Mouse (Mus musculus): ENCODE data around the gene Stambpl1. TPM values are rescaled to one million over a fixed set of nuclear protein-coding genes. Genes with fewer than 3 reads are reported as not detected.
A peak's percentile ranks its signal among the peaks of the same experiment; 100 is the strongest.

The Stambpl1 gene
- polyA plus RNA-seq, 1 experiment from 2014 or later, result 4.9 TPM

DNA sequence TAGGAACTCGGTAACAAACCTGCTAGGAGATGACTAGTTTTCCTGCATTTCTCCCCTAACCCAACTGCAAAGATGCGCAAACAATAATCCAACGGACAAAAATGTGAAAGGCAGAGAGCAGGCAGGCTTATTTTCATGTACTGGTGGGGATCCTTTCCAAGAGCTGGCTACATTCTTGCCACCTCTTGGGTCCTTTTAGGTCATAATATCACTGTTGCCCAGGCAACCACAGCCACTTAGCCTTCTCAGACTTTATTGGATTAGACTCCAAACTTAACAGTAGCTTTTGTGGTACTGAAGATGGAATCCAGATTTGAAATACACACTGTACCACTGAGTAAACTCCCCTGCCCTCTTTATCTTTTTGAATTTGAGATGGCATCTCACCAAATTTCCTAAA lies 86.0 kb downstream of the Stambpl1 start:
- WGBS, result 89% methylated on average over 3 of the region's 3 CpGs
- H3K27ac ChIP-seq, result no peak overlapping the region
- no peak overlapping the region for H3K9ac ChIP-seq (ENCODE audit: low read depth, low read length)
- ATAC-seq (replicated peaks; ENCODE audit: low FRiP score, low read depth) (no peak), DNase-seq (ENCODE audit: low spot score) (no peak)
- H3K36me3 ChIP-seq (ENCODE audit: insufficient read depth, low read length), result no peaks in the 10 kb centered on the region
- no peaks in the 10 kb centered on the region for H3K9me3 ChIP-seq (replicated peaks; ENCODE audit: low read length)
- H3K4me1 ChIP-seq (replicated peaks; ENCODE audit: insufficient read depth, low read length), result no peaks in the 10 kb centered on the region
- no peak for TF ChIP-seq CTCF (IDR thresholded peaks at IDR 0.05; ENCODE audit: low read depth)
- H3K4me3 ChIP-seq (replicated peaks; ENCODE audit: low read depth, low read length), result no peak overlapping the region
- H3K27me3 ChIP-seq (ENCODE audit: insufficient read depth, low read length), result no peaks in the 10 kb centered on the region
- H3K4me2 ChIP-seq (ENCODE audit: low read length), result no peak overlapping the region

DNA sequence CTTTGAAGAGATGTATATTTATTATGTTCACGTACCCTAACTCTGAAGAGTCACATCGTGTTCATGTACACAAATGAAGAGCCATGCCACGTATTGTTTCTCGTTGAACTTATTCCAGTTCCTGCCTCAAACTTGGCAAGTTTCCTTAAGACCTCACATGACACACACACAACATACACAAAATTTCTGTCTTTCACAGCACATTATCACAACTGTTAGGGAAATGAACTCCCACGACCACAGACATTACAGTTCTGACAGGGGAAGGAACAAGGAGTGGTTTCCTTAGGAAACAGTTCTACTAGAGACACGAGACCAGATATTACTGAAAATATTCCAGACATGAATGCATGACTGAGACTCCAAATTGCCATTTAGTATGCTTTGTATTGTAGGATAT lies 91.6 kb downstream of the Stambpl1 start:
- Histone ChIP-seq H3K9ac (ENCODE audit: low read depth, low read length) (no peak overlapping the region), H3K4me2 (ENCODE audit: low read length) (no peak overlapping the region), H3K4me3 (replicated peaks; ENCODE audit: low read depth, low read length) (no peak overlapping the region), H3K9me3 (replicated peaks; ENCODE audit: low read length) (no peaks in the 10 kb centered on the region), H3K4me1 (replicated peaks; ENCODE audit: insufficient read depth, low read length) (no peaks in the 10 kb centered on the region), H3K27me3 (ENCODE audit: insufficient read depth, low read length) (no peaks in the 10 kb centered on the region), H3K36me3 (ENCODE audit: insufficient read depth, low read length) (no peaks in the 10 kb centered on the region), H3K27ac (no peak overlapping the region)
- TF ChIP-seq CTCF (IDR thresholded peaks at IDR 0.05; ENCODE audit: low read depth), result no peak
- 70% methylated on average over 6 of the region's 6 CpGs for WGBS
- DNase-seq (ENCODE audit: low spot score) (peak; percentile 39), ATAC-seq (replicated peaks; ENCODE audit: low FRiP score, low read depth) (no peak)

DNA sequence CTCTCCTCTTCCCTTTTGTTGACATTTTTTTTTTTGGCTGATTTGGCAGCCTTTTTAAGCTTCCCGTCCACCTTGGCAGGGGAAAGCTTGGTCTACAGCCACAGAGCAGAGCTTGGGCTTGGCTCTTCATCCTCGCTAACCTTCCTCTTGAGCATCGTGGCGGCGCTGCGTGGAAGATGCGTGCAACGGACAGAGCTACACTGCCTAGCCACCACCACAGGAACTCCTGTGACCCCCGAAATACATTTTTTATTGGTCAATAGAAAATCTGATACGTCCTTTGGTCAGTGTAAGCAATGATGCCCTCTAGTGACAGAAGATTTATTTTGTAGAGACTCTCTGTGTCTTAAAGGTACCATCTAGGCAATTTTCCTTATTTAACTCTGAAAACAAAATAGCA lies 92.4 kb downstream of the Stambpl1 start:
- 55% methylated on average over 10 of the region's 10 CpGs for WGBS
- peak; percentile 64 for TF ChIP-seq CTCF (IDR thresholded peaks at IDR 0.05; ENCODE audit: low read depth)
- H3K4me1 ChIP-seq (replicated peaks; ENCODE audit: insufficient read depth, low read length), result no peaks in the 10 kb centered on the region
- no peaks in the 10 kb centered on the region for H3K27me3 ChIP-seq (ENCODE audit: insufficient read depth, low read length)
- H3K4me2 ChIP-seq (ENCODE audit: low read length), result peak overlapping the region; percentile 38
- H3K27ac ChIP-seq, result no peak overlapping the region
- ATAC-seq (replicated peaks; ENCODE audit: low FRiP score, low read depth), result no peak
- 0 out of 2 replicates have a peak overlapping the region, but pooled peaks have one; percentile 23 for H3K9ac ChIP-seq (ENCODE audit: low read depth, low read length)
- peak; percentile 63 for DNase-seq (ENCODE audit: low spot score)
- no peaks in the 10 kb centered on the region for H3K9me3 ChIP-seq (replicated peaks; ENCODE audit: low read length)
- H3K36me3 ChIP-seq (ENCODE audit: insufficient read depth, low read length), result no peaks in the 10 kb centered on the region
- no peak overlapping the region for H3K4me3 ChIP-seq (replicated peaks; ENCODE audit: low read depth, low read length)

DNA sequence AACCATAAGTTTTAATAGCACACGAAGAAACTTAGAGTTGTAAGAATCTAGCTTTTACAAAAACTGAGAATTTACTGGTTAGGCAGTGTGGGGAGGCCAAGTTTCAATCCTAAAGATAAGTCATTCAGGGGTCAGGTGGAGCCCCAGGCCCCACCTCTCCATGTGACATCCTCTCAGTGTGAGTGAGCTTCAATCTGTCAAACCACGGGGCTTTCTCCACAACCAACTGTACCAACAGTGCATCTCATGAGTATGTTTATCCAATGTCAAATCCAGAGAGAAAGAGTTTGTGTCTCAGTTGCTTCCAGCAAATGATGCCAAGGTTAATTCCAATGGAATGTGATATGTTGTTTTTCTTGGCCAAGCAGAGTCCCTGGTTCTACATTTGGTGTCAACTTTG lies 92.8 kb downstream of the Stambpl1 start:
- ATAC-seq (replicated peaks; ENCODE audit: low FRiP score, low read depth), result no peak
- no peak overlapping the region for H3K9ac ChIP-seq (ENCODE audit: low read depth, low read length)
- H3K4me3 ChIP-seq (replicated peaks; ENCODE audit: low read depth, low read length), result no peak overlapping the region
- H3K9me3 ChIP-seq (replicated peaks; ENCODE audit: low read length), result no peaks in the 10 kb centered on the region
- no peak overlapping the region for H3K27ac ChIP-seq
- WGBS, result 43% methylated on average over 2 of the region's 2 CpGs
- no peak for DNase-seq (ENCODE audit: low spot score)
- TF ChIP-seq CTCF (IDR thresholded peaks at IDR 0.05; ENCODE audit: low read depth), result no peak
- no peak overlapping the region for H3K4me2 ChIP-seq (ENCODE audit: low read length)
- no peaks in the 10 kb centered on the region for H3K27me3 ChIP-seq (ENCODE audit: insufficient read depth, low read length)
- no peaks in the 10 kb centered on the region for H3K4me1 ChIP-seq (replicated peaks; ENCODE audit: insufficient read depth, low read length)
- no peaks in the 10 kb centered on the region for H3K36me3 ChIP-seq (ENCODE audit: insufficient read depth, low read length)

DNA sequence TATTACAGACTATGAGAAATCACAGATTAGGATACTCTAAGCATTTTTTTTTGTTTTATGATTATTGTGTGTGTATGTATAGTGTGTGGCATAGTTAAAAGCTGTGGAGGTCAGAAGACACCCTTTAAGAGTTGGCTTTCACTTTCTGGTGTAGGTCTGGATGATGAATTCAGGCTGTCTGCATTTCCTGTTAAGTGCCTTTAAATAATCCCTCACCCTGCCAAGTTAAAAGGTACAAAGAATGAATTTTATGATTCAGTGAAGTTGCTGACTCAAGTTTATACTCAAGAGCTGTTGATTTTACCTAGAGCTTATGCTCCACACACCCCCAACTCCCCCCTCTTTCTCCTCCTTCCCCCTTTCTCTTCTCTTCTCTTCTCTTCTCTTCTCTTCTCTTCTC lies 95.2 kb downstream of the Stambpl1 start:
- H3K4me1 ChIP-seq (replicated peaks; ENCODE audit: insufficient read depth, low read length), result no peaks in the 10 kb centered on the region
- H3K36me3 ChIP-seq (ENCODE audit: insufficient read depth, low read length), result no peaks in the 10 kb centered on the region
- no peak for ATAC-seq (replicated peaks; ENCODE audit: low FRiP score, low read depth)
- H3K9ac ChIP-seq (ENCODE audit: low read depth, low read length), result no peak overlapping the region
- no peaks in the 10 kb centered on the region for H3K27me3 ChIP-seq (ENCODE audit: insufficient read depth, low read length)
- H3K4me2 ChIP-seq (ENCODE audit: low read length), result no peak overlapping the region
- no peaks in the 10 kb centered on the region for H3K9me3 ChIP-seq (replicated peaks; ENCODE audit: low read length)
- DNase-seq (ENCODE audit: low spot score), result peak; percentile 21
- no peak for TF ChIP-seq CTCF (IDR thresholded peaks at IDR 0.05; ENCODE audit: low read depth)
- H3K27ac ChIP-seq, result no peak overlapping the region
- H3K4me3 ChIP-seq (replicated peaks; ENCODE audit: low read depth, low read length), result no peak overlapping the region

DNA sequence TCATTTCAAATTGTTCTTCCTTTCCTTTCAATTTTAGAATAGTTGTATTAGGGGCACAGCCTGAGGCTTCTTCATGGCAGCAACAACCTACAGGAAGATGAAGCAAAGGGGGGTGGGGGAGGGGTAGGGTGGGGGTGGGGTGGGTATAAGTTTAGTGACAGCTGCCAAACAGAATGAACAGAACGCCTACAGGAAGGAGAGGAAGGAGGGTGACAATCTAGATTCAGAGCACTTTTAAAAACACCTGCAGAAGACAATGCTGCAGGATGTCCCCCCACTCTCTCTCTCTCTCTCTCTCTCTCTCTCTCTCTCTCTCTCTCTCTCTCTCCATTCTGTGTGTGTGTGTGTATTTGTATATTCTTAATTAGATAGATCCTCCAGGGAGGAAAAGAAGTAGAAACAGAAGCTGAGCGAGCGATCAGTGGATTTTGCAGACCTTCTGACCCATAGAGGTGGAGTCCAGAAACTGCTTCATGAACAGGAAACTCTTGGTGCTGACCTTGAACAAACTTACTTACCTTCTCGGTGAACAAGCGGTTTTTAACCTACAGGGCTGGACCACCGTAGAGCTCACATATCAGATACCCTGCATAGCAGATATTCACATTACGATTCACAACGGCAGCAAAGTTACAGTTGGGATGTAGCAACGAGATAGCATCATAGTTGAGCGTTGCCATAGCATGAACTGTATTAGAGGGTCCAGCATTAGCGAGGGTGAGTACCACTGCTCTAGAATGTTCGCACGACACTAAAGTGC lies 95.8 kb downstream of the Stambpl1 start:
- Histone ChIP-seq H3K9me3 (replicated peaks; ENCODE audit: low read length) (no peaks in the 10 kb centered on the region), H3K4me2 (ENCODE audit: low read length) (no peak overlapping the region), H3K27me3 (ENCODE audit: insufficient read depth, low read length) (no peaks in the 10 kb centered on the region), H3K9ac (ENCODE audit: low read depth, low read length) (no peak overlapping the region), H3K4me3 (replicated peaks; ENCODE audit: low read depth, low read length) (no peak overlapping the region), H3K4me1 (replicated peaks; ENCODE audit: insufficient read depth, low read length) (no peaks in the 10 kb centered on the region), H3K36me3 (ENCODE audit: insufficient read depth, low read length) (no peaks in the 10 kb centered on the region), H3K27ac (no peak overlapping the region)
- ATAC-seq (replicated peaks; ENCODE audit: low FRiP score, low read depth) (no peak), DNase-seq (ENCODE audit: low spot score) (no peak)
- TF ChIP-seq CTCF (IDR thresholded peaks at IDR 0.05; ENCODE audit: low read depth), result no peak
- WGBS, result 71% methylated on average over 13 of the region's 13 CpGs

DNA sequence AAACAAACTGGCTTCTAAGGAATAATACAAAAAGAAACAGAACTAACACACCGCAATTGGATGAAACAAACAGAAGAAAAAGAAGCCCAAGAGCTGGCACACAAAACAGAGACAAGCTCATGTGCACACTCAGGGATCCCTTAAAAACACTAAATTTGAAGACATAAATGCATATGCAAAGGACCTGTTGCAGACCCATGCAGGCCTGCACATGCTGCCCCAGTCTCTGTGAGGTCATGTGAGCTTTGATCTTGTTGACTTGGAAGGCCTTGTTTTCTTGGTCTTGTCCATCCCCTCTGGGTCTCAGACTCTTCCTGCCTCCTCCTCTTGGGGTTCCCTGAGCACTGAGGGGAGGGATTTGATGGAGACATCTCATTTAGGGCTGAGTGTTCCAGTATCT lies 96.7 kb downstream of the Stambpl1 start:
- 96% methylated on average over 1 of the region's 1 CpGs for WGBS
- no peak for DNase-seq (ENCODE audit: low spot score)
- ATAC-seq (replicated peaks; ENCODE audit: low FRiP score, low read depth), result no peak
- no peak overlapping the region for H3K9ac ChIP-seq (ENCODE audit: low read depth, low read length)
- H3K27me3 ChIP-seq (ENCODE audit: insufficient read depth, low read length), result no peaks in the 10 kb centered on the region
- no peaks in the 10 kb centered on the region for H3K9me3 ChIP-seq (replicated peaks; ENCODE audit: low read length)
- no peaks in the 10 kb centered on the region for H3K4me1 ChIP-seq (replicated peaks; ENCODE audit: insufficient read depth, low read length)
- no peak for TF ChIP-seq CTCF (IDR thresholded peaks at IDR 0.05; ENCODE audit: low read depth)
- H3K27ac ChIP-seq, result no peak overlapping the region
- no peak overlapping the region for H3K4me2 ChIP-seq (ENCODE audit: low read length)
- H3K4me3 ChIP-seq (replicated peaks; ENCODE audit: low read depth, low read length), result no peak overlapping the region
- no peaks in the 10 kb centered on the region for H3K36me3 ChIP-seq (ENCODE audit: insufficient read depth, low read length)

Other genes with a start within 250 kb of the Stambpl1 start
- 0.26 and 0.47 TPM in 2 replicates for gene Lipf, start 231.0 kb upstream of the Stambpl1 start, polyA plus RNA-seq (2015; fragmentation: Nextera tagmentation; extraction: Ambion mirVana)
- not detected in 2 replicates for gene Lipk, start 183.9 kb upstream of the Stambpl1 start, polyA plus RNA-seq (2015; fragmentation: Nextera tagmentation; extraction: Ambion mirVana)
- gene Lipn, start 124.9 kb upstream of the Stambpl1 start, polyA plus RNA-seq (2015; fragmentation: Nextera tagmentation; extraction: Ambion mirVana), result not detected in 2 replicates
- not detected in 2 replicates for gene Lipm, start 91.3 kb upstream of the Stambpl1 start, polyA plus RNA-seq (2015; fragmentation: Nextera tagmentation; extraction: Ambion mirVana)
- gene Ankrd22, start 26.2 kb upstream of the Stambpl1 start, polyA plus RNA-seq (2015; fragmentation: Nextera tagmentation; extraction: Ambion mirVana), result 0.05 and 0.14 TPM in 2 replicates
- 450 and 526 TPM in 2 replicates for gene Acta2, start 63.4 kb downstream of the Stambpl1 start, polyA plus RNA-seq (2015; fragmentation: Nextera tagmentation; extraction: Ambion mirVana)
- 7.6 and 8.4 TPM in 2 replicates for gene Fas, start 98.4 kb downstream of the Stambpl1 start, polyA plus RNA-seq (2015; fragmentation: Nextera tagmentation; extraction: Ambion mirVana)